Mouse (Mus musculus) thymus, postnatal 10 days (tissue): ENCODE data around the gene Inhbc.

Experiments
- DNase-seq, 2 experiments: peaks; one replicate each; pipeline ENCODE4 v3.0.0; 2021; ENCODE audit warnings: low spot score in 2 of 2

Inhbc gene

GRCm38 (mm10) chr10:127369834-127370820 lies at the start of gene Inhbc:
TSS of gene Inhbc (minus strand) at chr10:127370431.
- no peak for DNase-seq

GRCm38 (mm10) chr10:127414141-127414540 lies 43.9 kb upstream of the Inhbc start:
- DNase-seq, result no peak

- no peak for DNase-seq
These were observed 43.4 kb upstream of the Inhbc start for GRCm38 (mm10) chr10:127413585-127413984.

- no peak for DNase-seq
These were observed 42.5 kb upstream of the Inhbc start for GRCm38 (mm10) chr10:127412776-127413175.

GRCm38 (mm10) chr10:127412101-127412500 lies 41.9 kb upstream of the Inhbc start:
- DNase-seq, result no peak

GRCm38 (mm10) chr10:127407391-127407790 lies 37.2 kb upstream of the Inhbc start:
- no peak for DNase-seq

GRCm38 (mm10) chr10:127404701-127405100 lies 34.5 kb upstream of the Inhbc start:
- no peak for DNase-seq

GRCm38 (mm10) chr10:127391774-127392173 lies 21.5 kb upstream of the Inhbc start:
- DNase-seq, result no peak

- DNase-seq, result no peak
These were observed 11.5 kb upstream of the Inhbc start for GRCm38 (mm10) chr10:127381743-127382134.

GRCm38 (mm10) chr10:127380767-127381742 lies 10.8 kb upstream of the Inhbc start:
- DNase-seq, result peak; percentile 22 to 50

- DNase-seq, result peak; percentile 89 to 91
These were observed 10.0 kb upstream of the Inhbc start, which contains the start of gene R3hdm2 for GRCm38 (mm10) chr10:127380251-127380691. TSS of gene R3hdm2 (plus strand) at chr10:127380327.

GRCm38 (mm10) chr10:127379654-127380053 lies 9.4 kb upstream of the Inhbc start:
- no peak for DNase-seq

GRCm38 (mm10) chr10:127377700-127378099 lies 7.5 kb upstream of the Inhbc start:
- DNase-seq, result no peak

GRCm38 (mm10) chr10:127371023-127371422 lies 792 bp upstream of the Inhbc start:
- DNase-seq, result no peak

GRCm38 (mm10) chr10:127368273-127368672 lies 2.0 kb downstream of the Inhbc start:
- DNase-seq, result no peak

GRCm38 (mm10) chr10:127367116-127367515 lies 3.1 kb downstream of the Inhbc start:
- no peak for DNase-seq

- DNase-seq, result no peak
These were observed 9.5 kb downstream of the Inhbc start for GRCm38 (mm10) chr10:127360714-127361113.

GRCm38 (mm10) chr10:127355336-127355735 lies 14.9 kb downstream of the Inhbc start:
- no peak for DNase-seq

- no peak for DNase-seq
These were observed 16.0 kb downstream of the Inhbc start, which contains the start of gene Inhbe for GRCm38 (mm10) chr10:127353909-127354895. TSS of gene Inhbe (minus strand) at chr10:127354411.

GRCm38 (mm10) chr10:127352766-127353165 lies 17.5 kb downstream of the Inhbc start:
- DNase-seq, result no peak

- DNase-seq, result no peak
These were observed 18.0 kb downstream of the Inhbc start for GRCm38 (mm10) chr10:127352187-127352586.
